Mouse (Mus musculus) hindbrain, embryonic 10.5 days (tissue): ENCODE data around the gene Ufsp2. TPM values are rescaled to one million over a fixed set of nuclear protein-coding genes. Genes with fewer than 3 reads are reported as not detected.

Experiments used
- DNase-seq: peaks from one replicate; pipeline ENCODE4 v3.0.0-alpha.2; 2017; ENCODE audit warnings: low spot score
- H3K27ac ChIP-seq: fragments of 300-500 bp; sonication (generic); 2 replicates; pipeline ENCODE4 v1.5.1; 2016; ENCODE audit warnings: mild to moderate bottlenecking, moderate library complexity
- H3K27me3 ChIP-seq: fragments of 300-500 bp; sonication (generic); 2 replicates; pipeline ENCODE4 v1.6.1; 2016; ENCODE audit warnings: mild to moderate bottlenecking; ENCODE audit not compliant: poor library complexity, insufficient read depth, severe bottlenecking
- H3K36me3 ChIP-seq: fragments of 300-500 bp; sonication (generic); 2 replicates; pipeline ENCODE4 v1.6.1; 2016; ENCODE audit warnings: mild to moderate bottlenecking, moderate library complexity
- H3K4me1 ChIP-seq: fragments of 300-500 bp; sonication (generic); replicated peaks from 2 replicates; pipeline ENCODE4 v1.6.1; 2016; ENCODE audit warnings: mild to moderate bottlenecking
- H3K4me3 ChIP-seq: fragments of 300-500 bp; sonication (generic); 2 replicates; pipeline ENCODE4 v1.5.1; 2016; ENCODE audit warnings: mild to moderate bottlenecking, moderate library complexity
- H3K9me3 ChIP-seq: fragments of 300-500 bp; sonication (generic); 2 replicates; pipeline ENCODE4 v1.6.1; 2016; ENCODE audit warnings: mild to moderate bottlenecking, moderate library complexity
- WGBS: fragments of 180-500 bp; shearing (Covaris S2); methylation state at CpG from one replicate; pipeline ENCODE4 v1.1.7; 2016; 5-methylcytosine and 5-hydroxymethylcytosine counted together
- polyA plus RNA-seq: library from polyadenylated mRNA; unstranded; fragments of >200 nt; fragmentation: Nextera tagmentation; extraction: Ambion mirVana; gene quantifications from 2 replicates; pipeline ENCODE4 v1.2.1, GENCODE M21; 2016

Ufsp2 gene
- polyA plus RNA-seq, 1 experiment from 2014 or later: 49.0 TPM

GRCm38 (mm10) chr8:46039666-46040065 is 64.3 kb downstream of the Ufsp2 start:
- no peaks in the 10 kb centered on the region for H3K9me3 ChIP-seq
- H3K4me3 ChIP-seq: no peak overlapping the region
- 91% methylated on average over 1 of the region's 1 CpGs for WGBS
- H3K4me1 ChIP-seq: no peaks in the 10 kb centered on the region
- H3K27ac ChIP-seq: no peak overlapping the region
- DNase-seq: no peak
- peaks cover 25% of the 10 kb centered on the region for H3K36me3 ChIP-seq
- no peaks in the 10 kb centered on the region for H3K27me3 ChIP-seq

GRCm38 (mm10) chr8:46040260-46040659 is 64.9 kb downstream of the Ufsp2 start:
- Histone ChIP-seq H3K27me3 (no peaks in the 10 kb centered on the region), H3K27ac (no peak overlapping the region), H3K9me3 (no peaks in the 10 kb centered on the region), H3K36me3 (peaks cover 22% of the 10 kb centered on the region), H3K4me1 (no peaks in the 10 kb centered on the region), H3K4me3 (no peak overlapping the region)
- 81% methylated on average over 13 of the region's 13 CpGs for WGBS
- no peak for DNase-seq

Other genes starting within 250 kb of the Ufsp2 start
- gene Pdlim3, start 90.1 kb upstream of the Ufsp2 start, polyA plus RNA-seq: 1.0 and 2.8 TPM in 2 replicates
- gene Ccdc110, start 40.9 kb upstream of the Ufsp2 start, polyA plus RNA-seq: not detected in 2 replicates
- gene 1700029J07Rik, start 276 bp upstream of the Ufsp2 start, polyA plus RNA-seq: 3.8 and 4.5 TPM in 2 replicates
- 0.10 and 0.26 TPM in 2 replicates for gene Lrp2bp, start 23.8 kb downstream of the Ufsp2 start, polyA plus RNA-seq
- gene Ankrd37, start 30.2 kb downstream of the Ufsp2 start, polyA plus RNA-seq: 18.6 and 19.0 TPM in 2 replicates
- gene Cfap97, start 176.2 kb downstream of the Ufsp2 start, polyA plus RNA-seq: 14.9 and 19.8 TPM in 2 replicates
- gene Snx25, start 176.6 kb downstream of the Ufsp2 start, polyA plus RNA-seq: 2.9 and 4.1 TPM in 2 replicates
- 504 and 541 TPM in 2 replicates for gene Slc25a4, start 235.8 kb downstream of the Ufsp2 start, polyA plus RNA-seq